ENCODE assay signal across 12 mouse cellular contexts in genomic region chr7:143289082-143289849, GRCm38 (mm10).
DNase-seq lines count a peak whose midpoint lies in the region; ATAC-seq and TF ChIP-seq lines count a peak whose summit lies in the region.
"Had no signal": no experiment of that assay in that cellular context is flagged by ENCODE, and none has a peak within 500 bp of the region (broad histone marks: within the 10 kb centered on the region; RNA-seq: fewer than 3 reads in every experiment).

No protein-coding gene starts in this region.

- peak overlapping the region; percentile 30; the same call in 1 of the 2 replicates for H3K27ac ChIP-seq in heart, embryonic 12.5 days (ENCODE audit: poor library complexity, severe bottlenecking)
- H3K27ac ChIP-seq in forebrain, embryonic 13.5 days, result no peak overlapping the region
- no peak overlapping the region for H3K27ac ChIP-seq in liver, postnatal 0 days (ENCODE audit: low read depth)
- H3K27ac ChIP-seq in layer of hippocampus, adult 2 months, result no peak overlapping the region
- H3K27ac ChIP-seq: embryonic facial prominence, embryonic 13.5 days; hindbrain, embryonic 15.5 days had no signal

- no peak overlapping the region for H3K4me3 ChIP-seq in heart, embryonic 12.5 days
- H3K4me3 ChIP-seq in forebrain, embryonic 13.5 days, result no peak overlapping the region
- no peak overlapping the region for H3K4me3 ChIP-seq in liver, postnatal 0 days (ENCODE audit: low read depth, low read length)
- no peak overlapping the region for H3K4me3 ChIP-seq in layer of hippocampus, adult 2 months
- H3K4me3 ChIP-seq: embryonic facial prominence, embryonic 13.5 days; hindbrain, embryonic 15.5 days had no signal

- peak overlapping the region; percentile 17; the same call in 1 of the 2 replicates for H3K4me2 ChIP-seq in heart, embryonic 12.5 days
- no peak overlapping the region for H3K4me2 ChIP-seq in forebrain, embryonic 13.5 days
- peak overlapping the region; percentile 13; the same call in 1 of the 2 replicates for H3K4me2 ChIP-seq in liver, postnatal 0 days (ENCODE audit: low read depth, low read length)
- H3K4me2 ChIP-seq: embryonic facial prominence, embryonic 13.5 days; hindbrain, embryonic 15.5 days had no signal

- H3K4me1 ChIP-seq in heart, embryonic 12.5 days (replicated peaks), result peaks cover 76% of the 10 kb centered on the region
- peaks cover 55% of the 10 kb centered on the region for H3K4me1 ChIP-seq in forebrain, embryonic 13.5 days
- H3K4me1 ChIP-seq in liver, postnatal 0 days (ENCODE audit: insufficient read depth), result peaks cover 54% of the 10 kb centered on the region

- no peaks in the 10 kb centered on the region for H3K27me3 ChIP-seq in heart, embryonic 12.5 days (replicated peaks)
- peaks cover 41% of the 10 kb centered on the region for H3K27me3 ChIP-seq in forebrain, embryonic 13.5 days
- H3K27me3 ChIP-seq in liver, postnatal 0 days (ENCODE audit: insufficient read depth, low read length), result no peaks in the 10 kb centered on the region
- H3K27me3 ChIP-seq: embryonic facial prominence, embryonic 13.5 days; hindbrain, embryonic 15.5 days had no signal

- WGBS in heart, embryonic 12.5 days, result 36% methylated on average over 3 of the region's 3 CpGs
- WGBS in forebrain, embryonic 13.5 days, result 64% methylated on average over 3 of the region's 3 CpGs
- 74% methylated on average over 3 of the region's 3 CpGs for WGBS in liver, postnatal 0 days (ENCODE audit: insufficient replicate concordance)

- no peak for DNase-seq in heart, adult 18-20 months
- DNase-seq in lung, adult 18-20 months, result peak; percentile 33 to 55
- no peak for DNase-seq in lung, postnatal 10 days
- no peak for DNase-seq in liver, postnatal 0 days
- DNase-seq in thymus, postnatal 25 days, result no peak
- no peak for DNase-seq in layer of hippocampus, adult 2 months (ENCODE audit: low spot score in 2 of 2)
- DNase-seq: cerebellum, adult 9-10 months; thymus, postnatal 36 days had no signal

- TF ChIP-seq CTCF in liver, postnatal 0 days (IDR thresholded peaks at IDR 0.05; ENCODE audit: low read depth), result no peak
- TF ChIP-seq CTCF in layer of hippocampus, adult 2 months (conservative IDR thresholded peaks at IDR 0.05), result no peak

- H3K36me3 ChIP-seq in heart, embryonic 12.5 days, result no peaks in the 10 kb centered on the region
- H3K36me3 ChIP-seq in forebrain, embryonic 13.5 days (ENCODE audit: poor library complexity, severe bottlenecking), result no peaks in the 10 kb centered on the region
- H3K36me3 ChIP-seq in liver, postnatal 0 days (replicated peaks; ENCODE audit: insufficient read depth, low read length), result no peaks in the 10 kb centered on the region
- H3K36me3 ChIP-seq: hindbrain, embryonic 15.5 days had no signal

- H3K9me3 ChIP-seq in heart, embryonic 12.5 days (replicated peaks), result no peaks in the 10 kb centered on the region
- no peaks in the 10 kb centered on the region for H3K9me3 ChIP-seq in forebrain, embryonic 13.5 days (replicated peaks)
- H3K9me3 ChIP-seq in liver, postnatal 0 days (ENCODE audit: low read length), result no peaks in the 10 kb centered on the region
- H3K9me3 ChIP-seq: embryonic facial prominence, embryonic 13.5 days; hindbrain, embryonic 15.5 days had no signal

- TF ChIP-seq EP300 in liver, postnatal 0 days (IDR thresholded peaks at IDR 0.05; ENCODE audit: low read depth), result no peak

- no peak for ATAC-seq in heart, embryonic 12.5 days (ENCODE audit: insufficient number of reproducible peaks, low FRiP score)
- ATAC-seq in forebrain, embryonic 13.5 days, result peak; percentile 30; the same call in 1 of the 2 replicates
- ATAC-seq in liver, postnatal 0 days, result no peak

- H3K9ac ChIP-seq in heart, embryonic 12.5 days, result 0 out of 2 replicates have a peak overlapping the region, but pooled peaks have one; percentile 5
- no peak overlapping the region for H3K9ac ChIP-seq in forebrain, embryonic 13.5 days
- no peak overlapping the region for H3K9ac ChIP-seq in liver, postnatal 0 days (replicated peaks)
- H3K9ac ChIP-seq: embryonic facial prominence, embryonic 13.5 days; hindbrain, embryonic 15.5 days had no signal

Comparison
In these comparisons a context has a peak if more than half of its experiments do, and no peak if none do; other contexts are left out.
1. DNase-seq: peak in lung, adult 18-20 months (2 of 2); none in heart, adult 18-20 months (0 of 2), lung, postnatal 10 days (single experiment), liver, postnatal 0 days (single experiment), thymus, postnatal 25 days (single experiment) and layer of hippocampus, adult 2 months (0 of 2).